ENCODE assay signal across 9 mouse cellular contexts in genomic region chr15:103503660-103504059, GRCm38 (mm10). TPM values are rescaled to one million over a fixed set of nuclear protein-coding genes. Genes with fewer than 3 reads are reported as not detected.
DNase-seq lines count a peak whose midpoint lies in the region; TF ChIP-seq lines count a peak whose summit lies in the region.
"Had no signal": no experiment of that assay in that cellular context is flagged by ENCODE, and none has a peak within 500 bp of the region (broad histone marks: within the 10 kb centered on the region; RNA-seq: fewer than 3 reads in every experiment).

No protein-coding gene starts in this region.

- intact Hi-C loops in gastrocnemius, adult 2 months (cut with DNase I): no loop called here
- intact Hi-C loops in gastrocnemius, postnatal 36 days (cut with DNase I): no loop called here

- no peak overlapping the region for H3K27ac ChIP-seq in gastrocnemius, adult 2 months
- H3K27ac ChIP-seq in limb, embryonic 10.5 days: no peak overlapping the region

- no peak for TF ChIP-seq CTCF in gastrocnemius, adult 2 months (IDR thresholded peaks at IDR 0.05)

- no peaks in the 10 kb centered on the region for H3K36me3 ChIP-seq in limb, embryonic 10.5 days

- WGBS in limb, embryonic 10.5 days: 43% methylated on average over 12 of the region's 12 CpGs

- H3K4me3 ChIP-seq in gastrocnemius, adult 2 months: peak overlapping the region; percentile 76
- peak overlapping the region; percentile 74 for H3K4me3 ChIP-seq in limb, embryonic 10.5 days

- DNase-seq in gastrocnemius, adult 2 months: no peak
- no peak for DNase-seq in gastrocnemius, postnatal 36 days
- DNase-seq in thymus, postnatal 4 days: peak; percentile 10
- no peak for DNase-seq in thymus, postnatal 10 days (ENCODE audit: low spot score in 2 of 2)
- peak; percentile 40 for DNase-seq in limb, embryonic 10.5 days (ENCODE audit: low spot score)
- DNase-seq in right cerebral cortex, postnatal 4 days: peak; percentile 18
- no peak for DNase-seq in ovary, postnatal 10 days (ENCODE audit: low spot score)
- DNase-seq in heart, adult 9 months (ENCODE audit: low spot score in 2 of 2): no peak

- no peaks in the 10 kb centered on the region for H3K9me3 ChIP-seq in limb, embryonic 10.5 days (replicated peaks)

- peaks cover 18% of the 10 kb centered on the region for H3K4me1 ChIP-seq in limb, embryonic 10.5 days

- peaks cover 82% of the 10 kb centered on the region for H3K27me3 ChIP-seq in limb, embryonic 10.5 days (ENCODE audit: low read depth, poor library complexity, severe bottlenecking)
- H3K27me3 ChIP-seq: CH12.LX had no signal

RNA-seq across cellular contexts. Expression of gene Pde1b, which starts 0.8 kb away (rescaled TPM):
- total RNA-seq in gastrocnemius, adult 2 months (2021): under 1 TPM; 0.42 to 0.51 TPM
- under 1 TPM; 0.26 to 0.44 TPM for total RNA-seq in gastrocnemius, postnatal 36 days (2021)
- polyA plus RNA-seq in limb, embryonic 10.5 days (2016; fragmentation: Nextera tagmentation; extraction: Ambion mirVana): 2.0 and 2.9 TPM in 2 replicates

RNA-seq across cellular contexts. Expression of gene Ppp1r1a, which starts 34.1 kb away (rescaled TPM):
- total RNA-seq in gastrocnemius, adult 2 months (2021): 100 to 1,000 TPM in 1 of 2 experiments, 10 to 100 TPM in 1; 67.6 to 107 TPM
- total RNA-seq in gastrocnemius, postnatal 36 days (2021): 100 to 1,000 TPM in 1 of 2 experiments, 10 to 100 TPM in 1; 64.6 to 121 TPM
- polyA plus RNA-seq in limb, embryonic 10.5 days (2016; fragmentation: Nextera tagmentation; extraction: Ambion mirVana): 3.5 and 6.5 TPM in 2 replicates
- total RNA-seq: CH12.LX had no signal

RNA-seq across cellular contexts. Expression of gene Nckap1l, which starts 50.1 kb away (rescaled TPM):
- under 1 TPM; 0.79 to 0.98 TPM for total RNA-seq in gastrocnemius, adult 2 months (2021)
- total RNA-seq in gastrocnemius, postnatal 36 days (2021): 1 to 10 TPM; 1.2 to 1.3 TPM
- 1.1 and 1.4 TPM in 2 replicates for polyA plus RNA-seq in limb, embryonic 10.5 days (2016; fragmentation: Nextera tagmentation; extraction: Ambion mirVana)

RNA-seq across cellular contexts. Expression of gene Gtsf2, which starts 55.4 kb away (rescaled TPM):
- total RNA-seq in gastrocnemius, adult 2 months (2021): not detected
- total RNA-seq in gastrocnemius, postnatal 36 days (2021): not detected
- not detected in 2 replicates for polyA plus RNA-seq in limb, embryonic 10.5 days (2016; fragmentation: Nextera tagmentation; extraction: Ambion mirVana)
- total RNA-seq: CH12.LX had no signal

Comparison
In these comparisons a context has a peak if more than half of its experiments do, and no peak if none do; other contexts are left out.
1. DNase-seq: peak in thymus, postnatal 4 days (single experiment), limb, embryonic 10.5 days (single experiment) and right cerebral cortex, postnatal 4 days (single experiment); none in gastrocnemius, adult 2 months (single experiment), gastrocnemius, postnatal 36 days (0 of 2), thymus, postnatal 10 days (0 of 2), ovary, postnatal 10 days (single experiment) and heart, adult 9 months (0 of 2).